Mouse (Mus musculus): Measurements from ENCODE around the gene Kcnmb1.

DNA sequence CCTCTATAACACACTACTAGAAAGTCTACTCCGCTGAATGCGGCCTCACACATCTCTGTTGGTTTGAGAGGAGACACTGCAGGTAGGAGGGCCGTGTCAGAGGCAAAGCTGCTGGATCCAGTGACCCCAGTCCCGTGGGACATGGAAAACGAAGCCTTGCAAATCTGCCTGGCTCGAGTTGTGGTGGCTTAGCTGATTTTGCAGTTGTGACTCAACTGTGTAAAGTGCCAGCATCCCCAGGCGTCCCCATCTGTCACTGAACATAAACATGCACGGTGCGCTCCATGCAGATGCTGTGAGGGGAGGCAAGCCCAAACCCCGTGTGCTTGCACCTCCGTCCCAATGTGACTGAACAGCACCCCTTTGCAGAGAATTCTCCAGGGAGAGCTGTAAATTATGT, 33.4 kb upstream of the Kcnmb1 start:
- TF ChIP-seq CTCF (IDR thresholded peaks at IDR 0.05; ENCODE audit: extremely low read depth, insufficient read depth, insufficient read length, insufficient replicate concordance) = no peak
- TF ChIP-seq POLR2A (IDR thresholded peaks at IDR 0.05; ENCODE audit: low read depth, low read length) = no peak
